Mouse (Mus musculus) brain, adult 2 months (tissue): ENCODE data around the gene Gsn.

ENCODE experiments used
- DNase-seq: peaks from one replicate; pipeline ENCODE4 v3.0.0; 2011; ENCODE audit warnings: low read depth, low spot score

Gene Gsn

GRCm38 (mm10) chr2:35278371-35279210 is 22.4 kb downstream of the Gsn start:
- DNase-seq = no peak

- no peak for DNase-seq
Observed at GRCm38 (mm10) chr2:35280001-35280400, 23.8 kb downstream of the Gsn start.

GRCm38 (mm10) chr2:35282214-35282613 is 26.0 kb downstream of the Gsn start:
- peak; percentile 23 for DNase-seq

GRCm38 (mm10) chr2:35283997-35284396 is 27.8 kb downstream of the Gsn start:
- no peak for DNase-seq

- DNase-seq = no peak
Observed at GRCm38 (mm10) chr2:35285209-35285608, 29.0 kb downstream of the Gsn start.

GRCm38 (mm10) chr2:35287017-35287620 is 30.9 kb downstream of the Gsn start:
- no peak for DNase-seq

GRCm38 (mm10) chr2:35288758-35289635 is 32.8 kb downstream of the Gsn start:
- peak; percentile 86 for DNase-seq

GRCm38 (mm10) chr2:35291856-35292255 is 35.7 kb downstream of the Gsn start:
- peak; percentile 60 for DNase-seq

- no peak for DNase-seq
Observed at GRCm38 (mm10) chr2:35292700-35293099, 36.5 kb downstream of the Gsn start.

GRCm38 (mm10) chr2:35293291-35293690 is 37.1 kb downstream of the Gsn start:
- DNase-seq = peak; percentile 27

GRCm38 (mm10) chr2:35297703-35298332 is 41.6 kb downstream of the Gsn start:
- peak; percentile 79 for DNase-seq

GRCm38 (mm10) chr2:35299437-35299836 is 43.3 kb downstream of the Gsn start:
- no peak for DNase-seq

GRCm38 (mm10) chr2:35302049-35302885 is 46.1 kb downstream of the Gsn start:
- DNase-seq = no peak

- DNase-seq = no peak
Observed at GRCm38 (mm10) chr2:35308166-35308565, 52.0 kb downstream of the Gsn start.

GRCm38 (mm10) chr2:35309906-35310493 is 53.8 kb downstream of the Gsn start:
- no peak for DNase-seq

GRCm38 (mm10) chr2:35314300-35314699 is 58.1 kb downstream of the Gsn start:
- no peak for DNase-seq

GRCm38 (mm10) chr2:35317604-35318003 is 61.4 kb downstream of the Gsn start:
- no peak for DNase-seq

- no peak for DNase-seq
Observed at GRCm38 (mm10) chr2:35318405-35318804, 62.2 kb downstream of the Gsn start.

- DNase-seq = no peak
Observed at GRCm38 (mm10) chr2:35320399-35320798, 64.2 kb downstream of the Gsn start.

GRCm38 (mm10) chr2:35322404-35323164 is 66.4 kb downstream of the Gsn start:
- DNase-seq = peak; percentile 86
